In the genomic region with DNA sequence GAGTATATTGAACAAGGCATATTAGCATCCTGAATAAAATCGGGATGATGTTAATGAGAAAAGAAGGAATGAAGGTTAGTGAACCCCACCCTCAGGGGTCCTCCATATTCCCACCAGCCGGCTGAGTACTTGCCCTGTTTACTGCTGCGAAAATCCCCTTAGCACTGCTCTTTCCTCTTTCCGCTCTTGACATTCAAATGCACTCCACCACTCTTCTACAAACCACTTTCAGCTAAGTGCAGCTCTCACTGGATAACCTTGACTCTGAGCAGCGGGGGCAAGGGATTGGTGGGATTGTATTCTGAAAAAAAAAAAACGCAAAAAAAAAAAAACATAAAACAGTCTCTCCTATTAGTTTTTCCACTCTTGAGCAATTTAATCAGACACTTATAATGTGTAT, we compare ENCODE assay signal across 29 mouse cellular contexts.
DNase-seq lines count a peak whose midpoint lies in the region; ATAC-seq lines count a peak whose summit lies in the region.
"Had no signal": no experiment of that assay in that cellular context is flagged by ENCODE, and none has a peak within 500 bp of the region (broad histone marks: within the 10 kb centered on the region; RNA-seq: fewer than 3 reads in every experiment).

No protein-coding gene starts in this region.

- H3K9me3 ChIP-seq in forebrain, embryonic 16.5 days (ENCODE audit: control insufficient read depth, low read length) = no peaks in the 10 kb centered on the region
- H3K9me3 ChIP-seq in forebrain, embryonic 12.5 days = no peaks in the 10 kb centered on the region
- H3K9me3 ChIP-seq: embryonic facial prominence, embryonic 10.5 days; embryonic facial prominence, embryonic 13.5 days; heart, embryonic 10.5 days; heart, embryonic 13.5 days had no signal

- DNase-seq in lung, adult 18-20 months = peak; percentile 27 to 48
- no peak for DNase-seq in lung, postnatal 10 days
- peak; percentile 64 for DNase-seq in lung, postnatal 36 days
- DNase-seq in lung, postnatal 4 days = no peak
- no peak for DNase-seq in gastrocnemius, adult 8-10 months (ENCODE audit: low spot score in 2 of 2)
- DNase-seq: adrenal gland, adult 2 months; adrenal gland, postnatal 14 days; B cell, adult 2 months; cerebellum, adult 11-12 months; cerebellum, adult 8-10 months; cerebellum, postnatal 10 days; cerebellum, postnatal 36 days; embryo, embryonic 11 days; gastrocnemius, postnatal 10 days; gastrocnemius, postnatal 36 days; heart, adult 2 months; heart, postnatal 14 days; heart, postnatal 4 days had no signal

- 0 out of 2 replicates have a peak, but pooled peaks have one; percentile 14 for ATAC-seq in forebrain, embryonic 16.5 days
- ATAC-seq in forebrain, embryonic 12.5 days (ENCODE audit: low FRiP score) = no peak
- ATAC-seq: hindbrain, postnatal 0 days; inflammation-experienced regulatory T-cells, adult 6 months had no signal

- no peaks in the 10 kb centered on the region for H3K36me3 ChIP-seq in forebrain, embryonic 16.5 days (ENCODE audit: control insufficient read depth, insufficient read depth)
- no peaks in the 10 kb centered on the region for H3K36me3 ChIP-seq in forebrain, embryonic 12.5 days (replicated peaks)
- H3K36me3 ChIP-seq: embryonic facial prominence, embryonic 10.5 days; embryonic facial prominence, embryonic 13.5 days; heart, embryonic 10.5 days; heart, embryonic 13.5 days had no signal

- no peaks in the 10 kb centered on the region for H3K27me3 ChIP-seq in forebrain, embryonic 16.5 days (replicated peaks; ENCODE audit: control insufficient read depth, insufficient read depth, low read length)
- H3K27me3 ChIP-seq in forebrain, embryonic 12.5 days = no peaks in the 10 kb centered on the region
- H3K27me3 ChIP-seq: CH12.LX; embryonic facial prominence, embryonic 13.5 days; heart, embryonic 13.5 days had no signal

- H3K27ac ChIP-seq in forebrain, embryonic 16.5 days (ENCODE audit: low read length) = no peak overlapping the region
- H3K27ac ChIP-seq in forebrain, embryonic 12.5 days = no peak overlapping the region
- H3K27ac ChIP-seq: embryonic facial prominence, embryonic 10.5 days; embryonic facial prominence, embryonic 13.5 days; heart, adult 2 months; heart, embryonic 10.5 days; heart, embryonic 13.5 days; hindbrain, embryonic 14.5 days; hindbrain, postnatal 0 days had no signal

- no peak overlapping the region for H3K9ac ChIP-seq in forebrain, embryonic 16.5 days (replicated peaks; ENCODE audit: low read depth, low read length)
- no peak overlapping the region for H3K9ac ChIP-seq in forebrain, embryonic 12.5 days
- H3K9ac ChIP-seq: embryonic facial prominence, embryonic 13.5 days; heart, embryonic 13.5 days; hindbrain, embryonic 14.5 days had no signal

- no peaks in the 10 kb centered on the region; the same call in 1 of the 2 replicates for H3K4me1 ChIP-seq in forebrain, embryonic 16.5 days (replicated peaks; ENCODE audit: control insufficient read depth, insufficient read depth, low read length)
- H3K4me1 ChIP-seq in forebrain, embryonic 12.5 days = peaks cover 16% of the 10 kb centered on the region

- H3K4me3 ChIP-seq in forebrain, embryonic 16.5 days (replicated peaks; ENCODE audit: low read length) = no peak overlapping the region
- H3K4me3 ChIP-seq in forebrain, embryonic 12.5 days (replicated peaks) = no peak overlapping the region
- H3K4me3 ChIP-seq: embryonic facial prominence, embryonic 10.5 days; embryonic facial prominence, embryonic 13.5 days; erythroblast, embryonic 14.5 days; heart, adult 2 months; heart, embryonic 10.5 days; heart, embryonic 13.5 days had no signal

- H3K4me2 ChIP-seq in forebrain, embryonic 16.5 days (ENCODE audit: low read length) = no peak overlapping the region
- no peak overlapping the region for H3K4me2 ChIP-seq in forebrain, embryonic 12.5 days
- H3K4me2 ChIP-seq: embryonic facial prominence, embryonic 13.5 days; heart, embryonic 13.5 days; hindbrain, embryonic 14.5 days had no signal

- WGBS in forebrain, embryonic 16.5 days = 71% methylated on average over 6 of the region's 6 CpGs
- WGBS in forebrain, embryonic 12.5 days = 63% methylated on average over 6 of the region's 6 CpGs

Comparison
In these comparisons a context has a peak if more than half of its experiments do, and no peak if none do; other contexts are left out.
1. DNase-seq: peak in lung, adult 18-20 months (2 of 2) and lung, postnatal 36 days (single experiment); none in lung, postnatal 10 days (single experiment), lung, postnatal 4 days (0 of 2) and gastrocnemius, adult 8-10 months (0 of 2).